ENCODE assay signal across 11 mouse cellular contexts in the genomic region with DNA sequence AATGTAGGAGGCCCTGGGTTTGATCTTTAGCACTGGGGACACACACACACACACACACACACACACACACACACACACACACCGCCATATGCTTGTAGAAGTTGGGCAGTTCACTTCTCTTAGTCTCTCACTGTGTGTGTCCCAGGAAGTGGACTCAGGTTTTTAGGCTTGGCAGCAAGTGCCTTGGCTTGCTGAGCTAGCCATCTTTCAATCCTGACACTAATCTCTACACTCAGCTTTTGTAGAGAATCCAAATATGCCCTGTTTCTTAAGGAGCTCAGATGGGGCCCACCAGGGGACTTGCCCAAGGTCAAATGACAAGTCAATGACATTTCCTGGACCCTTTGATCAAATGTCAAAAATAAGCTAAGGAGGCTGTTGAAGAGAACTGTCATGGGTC. TPM values are rescaled to one million over a fixed set of nuclear protein-coding genes. Genes with fewer than 3 reads are reported as not detected.
DNase-seq lines count a peak whose midpoint lies in the region; ATAC-seq and TF ChIP-seq lines count a peak whose summit lies in the region.
"Had no signal": no experiment of that assay in that cellular context is flagged by ENCODE, and none has a peak within 500 bp of the region (broad histone marks: within the 10 kb centered on the region; RNA-seq: fewer than 3 reads in every experiment).

No protein-coding gene starts in this region.

- no peak for TF ChIP-seq CTCF in stomach, postnatal 0 days (IDR thresholded peaks at IDR 0.05; ENCODE audit: low read depth)

- H3K27ac ChIP-seq in forebrain, embryonic 10.5 days: peak overlapping the region; percentile 81
- no peak overlapping the region for H3K27ac ChIP-seq in forebrain, embryonic 14.5 days (ENCODE audit: low read depth, low read length)
- H3K27ac ChIP-seq in lung, embryonic 16.5 days (ENCODE audit: low read length): peak overlapping the region; percentile 94
- H3K27ac ChIP-seq in liver, embryonic 11.5 days (ENCODE audit: low read depth, low read length): peak overlapping the region; percentile 59
- H3K27ac ChIP-seq in stomach, postnatal 0 days (replicated peaks): peak overlapping the region; percentile 92
- H3K27ac ChIP-seq: embryonic facial prominence, embryonic 12.5 days had no signal

- no peak overlapping the region for H3K4me2 ChIP-seq in forebrain, embryonic 14.5 days (ENCODE audit: low read length)
- H3K4me2 ChIP-seq in lung, embryonic 16.5 days (ENCODE audit: low read depth, low read length): peak overlapping the region; percentile 32
- no peak overlapping the region for H3K4me2 ChIP-seq in liver, embryonic 11.5 days
- peak overlapping the region; percentile 40; the same call in 1 of the 2 replicates for H3K4me2 ChIP-seq in stomach, postnatal 0 days (replicated peaks; ENCODE audit: low read depth)

- 84% methylated on average over 1 of the region's 1 CpGs for WGBS in forebrain, embryonic 10.5 days
- 90% methylated on average over 1 of the region's 1 CpGs for WGBS in forebrain, embryonic 14.5 days
- WGBS in lung, embryonic 16.5 days: 60% methylated on average over 1 of the region's 1 CpGs
- 57% methylated on average over 1 of the region's 1 CpGs for WGBS in liver, embryonic 11.5 days
- 75% methylated on average over 1 of the region's 1 CpGs for WGBS in stomach, postnatal 0 days

- DNase-seq in forebrain, embryonic 10.5 days (ENCODE audit: extremely low spot score, low spot score): no peak
- no peak for DNase-seq in forebrain, embryonic 14.5 days (ENCODE audit: low spot score)
- no peak for DNase-seq in lung, postnatal 25 days (ENCODE audit: low spot score)
- DNase-seq in liver, embryonic 11.5 days (ENCODE audit: low spot score): no peak
- DNase-seq in stomach, postnatal 0 days (ENCODE audit: low spot score): peak; percentile 13
- DNase-seq in testis, postnatal 10 days (ENCODE audit: low spot score): no peak
- DNase-seq: kidney, adult 11 months; thymus, adult 2 months had no signal

- no peaks in the 10 kb centered on the region for H3K9me3 ChIP-seq in forebrain, embryonic 10.5 days
- no peaks in the 10 kb centered on the region for H3K9me3 ChIP-seq in forebrain, embryonic 14.5 days (replicated peaks; ENCODE audit: control insufficient read depth, low read length)
- H3K9me3 ChIP-seq in lung, embryonic 16.5 days (ENCODE audit: control insufficient read depth, low read length): no peaks in the 10 kb centered on the region
- H3K9me3 ChIP-seq in liver, embryonic 11.5 days (ENCODE audit: control insufficient read depth, low read length): no peaks in the 10 kb centered on the region
- H3K9me3 ChIP-seq in stomach, postnatal 0 days (ENCODE audit: control insufficient read depth, low read length): no peaks in the 10 kb centered on the region
- H3K9me3 ChIP-seq: embryonic facial prominence, embryonic 12.5 days had no signal

- no peak overlapping the region for H3K9ac ChIP-seq in forebrain, embryonic 14.5 days (ENCODE audit: low read length)
- H3K9ac ChIP-seq in lung, embryonic 16.5 days (ENCODE audit: low read length): peak overlapping the region; percentile 29
- no peak overlapping the region for H3K9ac ChIP-seq in liver, embryonic 11.5 days (ENCODE audit: low read depth, low read length)
- H3K9ac ChIP-seq in stomach, postnatal 0 days (ENCODE audit: low read length): 0 out of 2 replicates have a peak overlapping the region, but pooled peaks have one; percentile 32

- peak overlapping the region; percentile 34; the same call in 1 of the 2 replicates for H3K4me3 ChIP-seq in forebrain, embryonic 10.5 days
- H3K4me3 ChIP-seq in forebrain, embryonic 14.5 days (ENCODE audit: low read depth, low read length): no peak overlapping the region
- no peak overlapping the region for H3K4me3 ChIP-seq in lung, embryonic 16.5 days (ENCODE audit: low read length)
- no peak overlapping the region for H3K4me3 ChIP-seq in liver, embryonic 11.5 days (ENCODE audit: low read depth, low read length)
- H3K4me3 ChIP-seq in stomach, postnatal 0 days (ENCODE audit: low read depth, low read length): no peak overlapping the region

- H3K36me3 ChIP-seq in forebrain, embryonic 10.5 days (replicated peaks): no peaks in the 10 kb centered on the region
- no peaks in the 10 kb centered on the region for H3K36me3 ChIP-seq in forebrain, embryonic 14.5 days (ENCODE audit: control insufficient read depth, insufficient read depth, low read length)
- H3K36me3 ChIP-seq in lung, embryonic 16.5 days (ENCODE audit: control insufficient read depth, insufficient read depth, low read length): no peaks in the 10 kb centered on the region
- H3K36me3 ChIP-seq in liver, embryonic 11.5 days (ENCODE audit: control insufficient read depth, insufficient read depth, low read length): no peaks in the 10 kb centered on the region
- no peaks in the 10 kb centered on the region for H3K36me3 ChIP-seq in stomach, postnatal 0 days (ENCODE audit: control insufficient read depth, insufficient read depth, low read length)
- H3K36me3 ChIP-seq: embryonic facial prominence, embryonic 12.5 days had no signal

- peaks cover 35% of the 10 kb centered on the region for H3K4me1 ChIP-seq in forebrain, embryonic 10.5 days
- no peaks in the 10 kb centered on the region for H3K4me1 ChIP-seq in forebrain, embryonic 14.5 days (ENCODE audit: control insufficient read depth, insufficient read depth, low read length)
- peaks cover 53% of the 10 kb centered on the region for H3K4me1 ChIP-seq in lung, embryonic 16.5 days (replicated peaks; ENCODE audit: control insufficient read depth, insufficient read depth, low read length)
- H3K4me1 ChIP-seq in liver, embryonic 11.5 days (replicated peaks; ENCODE audit: control insufficient read depth, insufficient read depth, low read length): peaks cover 11% of the 10 kb centered on the region; the same call in 1 of the 2 replicates
- peaks cover 15% of the 10 kb centered on the region for H3K4me1 ChIP-seq in stomach, postnatal 0 days (replicated peaks; ENCODE audit: control insufficient read depth, insufficient read depth)

- ATAC-seq in forebrain, embryonic 14.5 days: no peak
- ATAC-seq in lung, embryonic 16.5 days (ENCODE audit: low read depth): no peak
- ATAC-seq in liver, embryonic 11.5 days (replicated peaks; ENCODE audit: low FRiP score): no peak
- ATAC-seq in stomach, postnatal 0 days (ENCODE audit: low FRiP score, low TSS enrichment): no peak
- ATAC-seq in megakaryocyte progenitor cell, adult 5-6 weeks (replicated peaks; ENCODE audit: poor library complexity): no peak

- H3K27me3 ChIP-seq in forebrain, embryonic 10.5 days (ENCODE audit: poor library complexity, severe bottlenecking): peaks cover 3% of the 10 kb centered on the region; the same call in 1 of the 2 replicates
- no peaks in the 10 kb centered on the region for H3K27me3 ChIP-seq in forebrain, embryonic 14.5 days (replicated peaks; ENCODE audit: control insufficient read depth, insufficient read depth, low read length)
- H3K27me3 ChIP-seq in lung, embryonic 16.5 days (ENCODE audit: control insufficient read depth, insufficient read depth, low read depth, low read length): no peaks in the 10 kb centered on the region
- H3K27me3 ChIP-seq in liver, embryonic 11.5 days (replicated peaks; ENCODE audit: control insufficient read depth, insufficient read depth, low read length): no peaks in the 10 kb centered on the region; the same call in 1 of the 2 replicates
- no peaks in the 10 kb centered on the region for H3K27me3 ChIP-seq in stomach, postnatal 0 days (ENCODE audit: control insufficient read depth, insufficient read depth, low read length)
- H3K27me3 ChIP-seq: embryonic facial prominence, embryonic 12.5 days had no signal

- TF ChIP-seq EP300 in stomach, postnatal 0 days (optimal IDR thresholded peaks at IDR 0.05): no peak

RNA-seq across cellular contexts. Expression of a gene that starts 0.4 kb away (rescaled TPM):
- 57.9 and 59.5 TPM in 2 replicates for polyA plus RNA-seq in forebrain, embryonic 10.5 days (2016; fragmentation: Nextera tagmentation; extraction: Ambion mirVana)
- 76.3 and 86.6 TPM in 2 replicates for polyA plus RNA-seq in forebrain, embryonic 14.5 days (2014; fragmentation: Nextera tagmentation; extraction: Ambion mirVana)
- polyA plus RNA-seq in lung, embryonic 16.5 days (2015; fragmentation: Nextera tagmentation; extraction: Ambion mirVana): 59.9 and 62.3 TPM in 2 replicates
- polyA plus RNA-seq in liver, embryonic 11.5 days (2014; fragmentation: Nextera tagmentation; extraction: Ambion mirVana): 49.1 and 52.8 TPM in 2 replicates
- polyA plus RNA-seq in stomach, postnatal 0 days (2015; fragmentation: Nextera tagmentation; extraction: Ambion mirVana): 46.9 and 48.6 TPM in 2 replicates
- total RNA-seq in megakaryocyte progenitor cell, adult 5-6 weeks (2015): 39.1 and 39.5 TPM in 2 replicates
- 11.2 and 20.0 TPM in 2 replicates for total RNA-seq in megakaryocyte progenitor cell, adult 5-6 weeks (2017)

RNA-seq across cellular contexts. Expression of a gene that starts 4.4 kb away (rescaled TPM):
- polyA plus RNA-seq in forebrain, embryonic 10.5 days (2016; fragmentation: Nextera tagmentation; extraction: Ambion mirVana): 2.0 and 3.0 TPM in 2 replicates
- 6.2 and 8.9 TPM in 2 replicates for polyA plus RNA-seq in forebrain, embryonic 14.5 days (2014; fragmentation: Nextera tagmentation; extraction: Ambion mirVana)
- 7.9 and 15.2 TPM in 2 replicates for polyA plus RNA-seq in lung, embryonic 16.5 days (2015; fragmentation: Nextera tagmentation; extraction: Ambion mirVana)
- polyA plus RNA-seq in liver, embryonic 11.5 days (2014; fragmentation: Nextera tagmentation; extraction: Ambion mirVana): 4.4 and 7.4 TPM in 2 replicates
- polyA plus RNA-seq in stomach, postnatal 0 days (2015; fragmentation: Nextera tagmentation; extraction: Ambion mirVana): 26.9 and 28.1 TPM in 2 replicates
- total RNA-seq in megakaryocyte progenitor cell, adult 5-6 weeks (2015): not detected in 2 replicates
- total RNA-seq in megakaryocyte progenitor cell, adult 5-6 weeks (2017): not detected in 2 replicates

RNA-seq across cellular contexts. Expression of a gene that starts 12.7 kb away (rescaled TPM):
- polyA plus RNA-seq in forebrain, embryonic 10.5 days (2016; fragmentation: Nextera tagmentation; extraction: Ambion mirVana): 19.6 and 22.7 TPM in 2 replicates
- 3.9 and 4.2 TPM in 2 replicates for polyA plus RNA-seq in forebrain, embryonic 14.5 days (2014; fragmentation: Nextera tagmentation; extraction: Ambion mirVana)
- polyA plus RNA-seq in lung, embryonic 16.5 days (2015; fragmentation: Nextera tagmentation; extraction: Ambion mirVana): 226 and 247 TPM in 2 replicates
- polyA plus RNA-seq in liver, embryonic 11.5 days (2014; fragmentation: Nextera tagmentation; extraction: Ambion mirVana): 38.9 and 39.2 TPM in 2 replicates
- polyA plus RNA-seq in stomach, postnatal 0 days (2015; fragmentation: Nextera tagmentation; extraction: Ambion mirVana): 133 and 143 TPM in 2 replicates
- not detected in 2 replicates for total RNA-seq in megakaryocyte progenitor cell, adult 5-6 weeks (2015)
- 0.41 TPM in 1 of 2 replicates, not detected in the other for total RNA-seq in megakaryocyte progenitor cell, adult 5-6 weeks (2017)

RNA-seq across cellular contexts. Expression of a gene that starts 17.1 kb away (rescaled TPM):
- not detected in 2 replicates for polyA plus RNA-seq in forebrain, embryonic 10.5 days (2016; fragmentation: Nextera tagmentation; extraction: Ambion mirVana)
- polyA plus RNA-seq in forebrain, embryonic 14.5 days (2014; fragmentation: Nextera tagmentation; extraction: Ambion mirVana): not detected in 2 replicates
- not detected in 2 replicates for polyA plus RNA-seq in lung, embryonic 16.5 days (2015; fragmentation: Nextera tagmentation; extraction: Ambion mirVana)
- not detected in 2 replicates for polyA plus RNA-seq in liver, embryonic 11.5 days (2014; fragmentation: Nextera tagmentation; extraction: Ambion mirVana)
- polyA plus RNA-seq in stomach, postnatal 0 days (2015; fragmentation: Nextera tagmentation; extraction: Ambion mirVana): not detected in 2 replicates
- not detected in 2 replicates for total RNA-seq in megakaryocyte progenitor cell, adult 5-6 weeks (2015)
- not detected in 2 replicates for total RNA-seq in megakaryocyte progenitor cell, adult 5-6 weeks (2017)
- polyA plus RNA-seq: embryonic facial prominence, embryonic 12.5 days; thymus, adult 2 months had no signal

RNA-seq across cellular contexts. Expression of a gene that starts 29.5 kb away (rescaled TPM):
- polyA plus RNA-seq in forebrain, embryonic 10.5 days (2016; fragmentation: Nextera tagmentation; extraction: Ambion mirVana): 3.1 and 4.8 TPM in 2 replicates
- 3.5 and 4.9 TPM in 2 replicates for polyA plus RNA-seq in forebrain, embryonic 14.5 days (2014; fragmentation: Nextera tagmentation; extraction: Ambion mirVana)
- 13.0 and 23.4 TPM in 2 replicates for polyA plus RNA-seq in lung, embryonic 16.5 days (2015; fragmentation: Nextera tagmentation; extraction: Ambion mirVana)
- 2.1 TPM in 2 replicates for polyA plus RNA-seq in liver, embryonic 11.5 days (2014; fragmentation: Nextera tagmentation; extraction: Ambion mirVana)
- 27.3 and 27.8 TPM in 2 replicates for polyA plus RNA-seq in stomach, postnatal 0 days (2015; fragmentation: Nextera tagmentation; extraction: Ambion mirVana)
- total RNA-seq in megakaryocyte progenitor cell, adult 5-6 weeks (2015): 1.1 and 2.7 TPM in 2 replicates
- 0.04 and 0.47 TPM in 2 replicates for total RNA-seq in megakaryocyte progenitor cell, adult 5-6 weeks (2017)

Comparison
In these comparisons a context has a peak if more than half of its experiments do, and no peak if none do; other contexts are left out.
1. H3K4me2 ChIP-seq: peak in lung, embryonic 16.5 days (single experiment) and stomach, postnatal 0 days (single experiment); none in forebrain, embryonic 14.5 days (single experiment) and liver, embryonic 11.5 days (single experiment).
2. H3K9ac ChIP-seq: peak in lung, embryonic 16.5 days (single experiment) and stomach, postnatal 0 days (single experiment); none in forebrain, embryonic 14.5 days (single experiment) and liver, embryonic 11.5 days (single experiment).